Mouse (Mus musculus) MN1 (cell line): ENCODE data around the gene Bola2.
"Not testable (repeated sequence)": the region's sequence is repeated elsewhere in the genome, so short reads cannot be mapped to it uniquely, and the experiment has no call there.

ENCODE experiments used
- DNase-seq: peaks from one replicate; pipeline ENCODE4 v3.0.0-alpha.2; 2016; ENCODE audit warnings: low spot score

The Bola2 gene

DNA sequence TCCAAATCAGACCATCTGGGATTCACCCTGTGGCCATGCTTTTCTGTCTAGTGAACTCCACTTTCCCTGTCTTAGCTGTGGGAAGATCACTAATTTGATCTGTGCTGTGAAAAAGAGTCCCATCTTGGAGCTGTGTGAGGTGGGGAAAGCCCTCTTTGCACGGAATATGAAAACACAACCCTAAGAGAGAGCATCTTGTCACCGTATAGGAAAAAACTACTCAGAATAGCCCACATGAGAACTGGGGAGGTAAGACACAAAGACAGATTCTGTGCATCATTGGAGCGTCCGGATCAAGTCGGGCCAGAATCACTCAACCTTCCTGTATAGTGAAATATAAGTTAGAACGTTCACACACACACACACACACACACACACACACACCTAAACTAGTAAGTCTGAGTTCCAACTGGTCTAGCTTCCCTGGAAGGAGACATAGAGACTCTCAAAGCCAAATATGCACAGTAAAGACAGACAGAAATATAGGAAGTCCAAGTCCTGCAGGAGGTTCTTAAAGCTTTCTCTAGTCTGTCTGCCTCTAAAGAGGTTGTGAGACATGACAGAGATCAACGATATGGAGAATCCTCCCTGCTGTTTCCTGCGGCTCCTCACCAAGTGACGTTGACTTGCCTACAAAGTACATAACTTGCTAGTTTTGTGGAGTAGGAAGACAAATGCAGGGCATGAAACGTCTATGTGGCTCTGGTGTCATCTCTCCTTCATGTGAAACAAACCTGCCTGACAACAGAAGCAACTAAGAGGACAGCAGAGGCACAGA lies 13.2 kb downstream of the Bola2 start:
- DNase-seq, result no peak

DNA sequence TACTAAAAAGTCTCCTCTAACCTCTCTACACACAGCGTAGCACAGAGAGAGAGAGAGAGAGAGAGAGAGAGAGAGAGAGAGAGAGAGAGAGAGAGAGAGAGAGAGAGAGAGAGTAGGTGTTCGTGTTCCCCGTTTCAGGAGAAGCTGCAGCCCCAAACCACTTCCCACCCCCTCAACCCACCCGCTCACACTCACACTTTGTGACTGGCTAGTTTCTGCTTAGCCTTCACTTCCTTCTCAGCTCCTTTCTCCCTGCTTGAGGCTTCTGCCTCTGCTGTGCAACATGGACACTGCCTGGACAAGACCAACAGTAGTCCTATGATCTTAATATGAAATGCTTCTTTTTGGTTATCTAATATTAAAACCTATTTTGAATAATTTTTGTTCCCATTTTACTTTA lies 15.1 kb downstream of the Bola2 start:
- DNase-seq, result no peak

DNA sequence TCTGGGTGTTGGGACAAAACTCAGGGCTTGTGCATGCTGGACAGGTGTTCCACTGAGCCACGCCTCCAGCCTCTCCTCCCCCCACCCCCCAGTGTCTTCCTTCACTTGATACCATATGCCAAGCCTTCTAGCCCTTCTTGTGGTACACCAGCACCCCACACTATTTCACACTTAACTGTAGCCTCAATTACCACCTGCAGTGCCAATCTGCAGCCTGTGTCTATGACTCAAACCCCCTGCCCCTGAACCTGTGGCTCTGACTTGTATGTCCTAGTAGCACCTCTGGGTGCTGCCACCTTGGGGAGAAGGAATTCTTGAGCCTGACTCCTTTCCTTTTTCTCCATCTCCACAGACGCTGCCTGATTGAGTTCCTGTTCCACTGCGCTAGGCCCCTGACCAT lies 16.7 kb downstream of the Bola2 start:
- no peak for DNase-seq

DNA sequence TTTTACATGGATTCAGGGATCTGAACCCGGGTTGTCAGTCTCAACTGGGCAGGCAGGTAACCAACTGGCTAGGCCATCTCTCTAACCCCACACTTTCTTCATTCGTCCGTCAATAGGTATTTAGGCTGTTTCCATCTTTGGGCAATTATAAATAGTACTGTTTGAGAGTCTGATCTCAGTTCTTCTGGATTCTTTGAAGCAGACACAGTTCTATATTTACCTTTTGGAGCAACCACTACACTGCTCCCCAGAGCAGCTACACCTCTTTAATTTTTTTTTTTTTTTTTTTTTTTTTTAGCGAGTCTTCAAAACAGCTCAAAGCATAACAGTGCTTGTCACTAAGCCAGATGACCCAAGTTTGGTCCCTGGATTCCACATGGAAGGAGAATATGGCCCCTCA lies 20.5 kb downstream of the Bola2 start:
- DNase-seq, result no peak

DNA sequence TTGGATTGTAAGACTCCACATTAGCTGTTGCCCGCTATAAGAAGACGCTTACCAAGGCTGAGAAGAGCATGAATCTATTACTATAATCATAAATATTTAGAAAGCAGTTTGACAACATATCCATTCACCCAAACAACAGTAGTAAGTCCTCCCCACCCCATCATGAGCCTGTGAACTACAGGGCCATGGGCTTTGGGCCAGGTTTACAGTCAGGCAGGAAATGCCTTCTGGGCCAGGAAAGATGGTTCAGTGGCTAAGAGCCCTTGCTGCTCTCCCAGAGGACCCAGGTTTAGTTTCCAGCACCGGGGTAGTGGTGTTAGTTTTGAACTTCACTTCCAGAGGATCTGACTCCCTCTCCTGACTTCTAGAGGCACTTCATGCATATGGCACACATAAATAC lies 22.4 kb downstream of the Bola2 start:
- no peak for DNase-seq

DNA sequence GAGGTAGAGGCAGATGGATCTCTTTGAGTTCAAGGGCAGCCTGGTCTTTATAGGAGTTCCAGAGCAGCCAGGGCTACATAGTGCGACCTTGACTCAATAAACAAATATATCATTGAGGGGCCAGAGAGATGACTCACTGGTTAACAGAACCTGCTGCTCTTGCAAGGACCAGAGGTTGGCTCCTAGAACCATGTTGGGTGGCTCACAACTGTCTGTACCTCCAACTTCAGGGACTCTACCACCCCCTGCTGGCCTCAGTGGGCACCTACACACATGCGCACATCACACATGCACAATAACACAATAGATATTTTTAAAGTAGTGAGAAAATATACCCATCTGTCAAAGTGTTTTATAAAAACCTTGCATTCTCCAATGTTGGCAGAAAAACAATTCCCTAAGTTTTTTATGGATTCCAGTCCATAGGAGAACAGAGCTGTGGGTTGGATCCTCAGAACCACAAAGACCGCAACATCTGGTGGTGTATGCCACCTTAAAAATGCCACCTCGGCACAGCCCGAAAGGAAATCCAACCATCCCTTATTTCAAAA lies 23.7 kb downstream of the Bola2 start:
- DNase-seq, result no peak

DNA sequence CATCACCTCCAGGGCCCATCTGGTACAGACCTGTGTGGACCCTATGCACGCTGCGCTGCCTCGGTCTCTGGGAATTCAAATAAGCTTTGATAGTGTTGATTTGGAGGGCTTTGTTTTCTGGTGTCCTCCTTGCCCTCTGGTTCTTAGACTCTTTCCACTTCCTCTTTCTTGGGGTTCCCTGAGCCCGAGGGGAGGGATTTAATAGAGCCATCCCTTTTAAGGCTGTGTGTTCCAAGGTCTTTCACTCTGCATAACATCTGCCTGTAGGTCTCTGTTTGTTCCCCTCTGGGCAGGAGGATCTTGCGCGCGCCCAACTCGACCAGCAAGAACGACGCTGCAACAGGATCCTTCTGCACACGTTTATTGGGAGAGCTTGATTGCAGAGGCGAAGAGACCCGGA lies 26.4 kb downstream of the Bola2 start:
- DNase-seq, result no peak

DNA sequence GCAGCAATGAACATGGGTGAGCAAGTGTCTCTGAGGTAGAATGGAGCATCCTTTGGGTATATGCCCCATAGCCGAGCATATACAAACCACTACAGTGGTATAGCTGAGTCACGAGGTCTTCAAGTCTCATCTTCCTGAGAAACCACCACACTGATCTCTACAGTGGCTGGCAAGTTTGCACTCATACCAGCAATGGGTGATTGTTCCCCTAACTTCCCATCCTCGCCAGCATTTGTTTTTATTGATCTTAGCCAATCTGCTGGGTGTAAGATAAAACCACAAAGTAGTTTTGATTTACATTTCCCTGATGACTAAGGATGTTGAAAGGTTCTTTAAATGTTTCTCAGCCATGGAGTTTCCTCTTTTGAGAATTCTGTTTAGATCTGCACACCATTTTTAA lies 29.9 kb downstream of the Bola2 start:
- DNase-seq, result no peak

DNA sequence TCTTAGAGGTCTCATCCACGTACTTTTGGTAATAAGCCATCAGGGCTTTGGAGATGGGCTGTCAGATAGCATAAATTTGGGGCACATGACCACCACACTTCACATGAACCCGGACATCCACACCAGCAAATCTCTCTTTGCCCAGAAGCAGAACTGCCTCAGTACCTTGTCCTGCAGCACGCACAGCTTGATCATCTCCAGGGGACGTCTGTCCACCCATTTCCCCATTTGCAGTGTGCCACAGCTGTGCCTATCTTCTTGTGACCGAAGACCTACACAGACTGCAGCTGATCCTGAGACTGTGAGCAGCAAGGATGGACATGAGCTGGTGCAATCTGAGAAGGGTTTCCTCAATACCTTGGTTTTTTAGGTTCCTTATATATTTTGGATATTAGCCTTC lies 30.5 kb downstream of the Bola2 start:
- no peak for DNase-seq

DNA sequence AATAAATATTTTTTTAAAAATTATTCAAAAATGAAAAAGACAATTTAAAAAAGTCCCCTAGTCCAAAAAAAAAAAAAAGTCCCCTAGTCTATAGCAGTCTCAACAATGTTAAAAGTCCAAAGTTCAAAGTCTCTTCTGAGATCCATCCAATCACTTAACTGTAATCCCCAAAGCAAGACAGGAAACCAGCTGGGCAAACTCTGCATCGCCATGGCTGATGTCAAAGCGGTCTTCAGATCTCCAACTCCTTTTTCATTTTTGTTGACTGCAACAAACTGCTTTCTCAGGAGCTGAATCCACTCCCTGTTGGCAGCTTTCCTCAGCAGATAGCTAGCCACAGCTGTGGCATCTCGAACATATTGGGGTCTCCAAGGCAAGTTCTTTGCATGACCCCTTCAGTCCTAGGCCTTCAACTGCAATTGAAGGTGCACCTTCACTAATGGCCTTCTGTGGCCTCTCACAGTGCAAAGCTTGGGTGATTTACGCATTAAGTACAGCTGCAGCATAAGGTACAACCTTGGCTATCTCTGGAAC lies 35.1 kb downstream of the Bola2 start:
- DNase-seq, result not testable (repeated sequence)

DNA sequence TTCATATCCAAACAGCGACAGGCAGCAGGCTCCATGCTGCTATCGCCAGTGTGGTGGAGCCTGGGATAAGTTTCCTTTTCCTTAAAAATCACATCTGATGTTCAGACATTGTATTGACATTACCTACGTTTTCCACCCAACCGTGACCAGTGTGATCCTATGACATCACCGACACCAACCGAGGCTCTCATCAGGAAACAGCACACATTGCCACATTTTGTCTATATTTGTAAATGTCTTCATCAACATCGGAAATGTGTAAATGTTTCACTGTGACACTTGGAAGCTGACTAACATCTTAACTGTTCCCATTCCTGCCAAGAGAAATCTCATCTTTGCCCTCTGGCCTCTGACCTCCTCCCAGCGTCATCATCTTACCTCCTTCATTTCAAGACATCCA lies 40.9 kb downstream of the Bola2 start:
- DNase-seq, result no peak

DNA sequence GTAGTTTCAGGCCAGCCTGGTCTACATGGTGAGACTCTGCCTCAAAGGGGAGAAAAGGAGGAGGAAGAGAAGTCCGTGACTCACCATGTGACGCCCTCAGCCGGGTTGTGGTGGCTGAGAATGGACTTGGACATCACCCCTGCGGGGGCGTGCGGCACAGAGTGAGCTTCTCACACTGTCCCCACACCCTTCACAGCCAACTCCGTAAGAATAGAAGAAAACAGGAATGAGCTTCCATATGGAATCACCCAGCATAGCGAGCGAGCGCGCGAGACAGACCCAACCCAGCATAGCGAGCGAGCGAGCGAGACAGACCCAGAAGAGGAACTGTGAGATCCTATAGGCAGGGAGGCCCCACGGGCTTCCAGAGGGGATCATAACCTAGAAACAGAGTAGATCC lies 44.4 kb downstream of the Bola2 start:
- peak; percentile 55 for DNase-seq

DNA sequence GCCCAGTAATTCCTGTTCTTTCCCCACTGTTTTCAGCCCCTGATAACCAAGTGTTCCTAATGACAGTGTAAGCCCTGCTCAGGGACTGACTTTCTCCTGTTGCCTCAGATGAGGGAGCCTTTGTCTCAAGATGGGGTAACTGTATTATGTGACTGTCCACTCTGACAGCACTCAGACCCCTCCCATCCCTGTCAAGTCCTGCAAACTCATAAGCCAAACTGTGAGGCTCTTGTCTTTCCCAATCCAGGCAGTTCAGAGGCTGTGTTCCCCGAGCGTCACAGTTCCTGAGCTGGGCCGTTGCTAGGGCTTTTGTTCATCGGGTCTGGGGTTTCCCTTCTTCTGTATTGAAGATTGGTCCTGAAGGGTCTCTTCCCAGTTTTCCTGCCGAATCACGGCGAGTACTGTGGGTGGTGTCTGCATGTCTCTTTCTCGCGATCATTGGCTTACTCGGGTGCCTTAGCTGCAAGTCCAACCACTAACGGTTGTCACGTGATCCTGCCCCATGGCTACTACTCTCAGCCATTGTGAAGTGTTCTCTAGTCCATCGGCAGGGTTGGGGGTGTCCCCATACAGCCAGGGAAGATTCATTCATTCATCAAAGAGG lies 45.0 kb downstream of the Bola2 start:
- DNase-seq, result peak; percentile 91

DNA sequence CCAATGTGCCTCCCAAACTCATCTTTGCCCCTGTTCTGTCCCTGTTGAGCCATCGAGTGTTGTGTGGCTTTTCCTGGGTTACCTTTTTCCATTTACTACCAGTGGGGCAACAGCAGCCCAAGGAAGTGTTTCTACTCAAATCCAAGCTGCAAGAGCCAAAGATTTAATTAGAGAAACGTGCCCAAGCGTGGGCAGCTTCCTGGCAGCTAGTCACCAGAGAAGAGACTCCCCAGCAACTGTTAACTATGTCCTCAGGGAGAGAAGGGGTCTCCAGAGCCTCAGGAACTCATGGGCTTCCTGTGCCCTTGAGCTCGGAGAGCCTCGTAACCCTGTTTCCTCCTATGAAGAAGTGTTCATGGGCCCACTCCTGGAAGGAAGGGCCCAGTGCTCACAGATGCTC lies 45.8 kb downstream of the Bola2 start:
- DNase-seq, result peak; percentile 25

DNA sequence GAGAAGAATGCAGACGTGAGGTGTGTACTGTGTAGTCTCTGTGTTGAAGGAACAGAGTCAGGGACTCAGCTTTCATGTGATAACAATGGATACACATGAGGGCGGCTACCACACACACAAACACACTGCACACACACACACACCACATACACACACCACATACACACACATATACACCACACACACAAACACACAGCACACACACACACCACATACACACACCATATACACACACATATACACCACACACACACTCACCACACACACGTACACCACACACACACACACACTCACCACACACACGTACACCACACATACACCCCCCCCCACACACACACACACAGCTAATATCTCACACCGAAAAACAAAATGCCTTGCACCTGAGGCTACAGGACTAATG lies 46.3 kb downstream of the Bola2 start:
- no peak for DNase-seq

DNA sequence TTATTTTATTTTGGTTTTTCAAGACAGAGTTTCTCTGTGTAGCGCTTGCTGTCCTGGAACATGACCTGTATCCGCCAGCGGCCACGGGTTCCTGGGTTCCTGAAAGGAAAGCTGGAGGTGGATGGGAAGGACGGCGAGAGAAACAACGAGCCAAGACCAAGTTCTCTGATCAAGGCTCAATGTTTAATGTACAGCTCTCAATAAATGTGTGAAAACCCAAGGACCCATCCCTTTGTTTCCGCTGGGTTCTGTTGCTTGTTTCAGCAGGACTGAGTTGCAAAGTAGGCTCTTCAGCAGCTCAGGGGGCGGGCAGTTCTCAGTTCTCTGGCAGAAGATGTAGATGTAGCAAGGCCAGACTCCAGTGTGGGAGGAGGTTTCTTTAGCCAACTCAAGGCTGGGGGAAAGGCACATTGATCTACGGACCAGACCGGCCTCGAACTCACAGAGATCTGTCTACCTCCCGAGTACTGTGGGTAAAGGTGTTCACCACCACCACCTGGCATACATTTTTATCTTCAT lies 46.8 kb downstream of the Bola2 start:
- no peak for DNase-seq

DNA sequence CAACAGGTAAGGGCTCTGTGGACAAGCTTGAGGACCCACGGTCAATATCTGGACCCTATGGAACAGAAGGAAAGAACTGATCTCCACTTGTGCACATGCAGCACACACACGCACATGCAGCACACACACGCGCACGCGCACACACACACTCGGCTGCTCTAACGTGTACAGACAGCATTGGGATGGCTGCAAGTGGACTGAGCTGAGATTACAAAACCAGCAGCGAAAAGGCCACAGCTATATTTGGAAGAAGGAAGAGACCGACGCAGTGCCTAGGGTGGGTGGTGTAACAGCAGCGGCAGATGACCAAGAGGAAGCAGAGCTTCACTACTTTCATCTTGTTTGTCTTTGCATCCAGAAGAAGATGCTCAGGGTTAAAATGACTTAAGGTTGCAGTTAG lies 50.9 kb downstream of the Bola2 start:
- DNase-seq, result no peak

DNA sequence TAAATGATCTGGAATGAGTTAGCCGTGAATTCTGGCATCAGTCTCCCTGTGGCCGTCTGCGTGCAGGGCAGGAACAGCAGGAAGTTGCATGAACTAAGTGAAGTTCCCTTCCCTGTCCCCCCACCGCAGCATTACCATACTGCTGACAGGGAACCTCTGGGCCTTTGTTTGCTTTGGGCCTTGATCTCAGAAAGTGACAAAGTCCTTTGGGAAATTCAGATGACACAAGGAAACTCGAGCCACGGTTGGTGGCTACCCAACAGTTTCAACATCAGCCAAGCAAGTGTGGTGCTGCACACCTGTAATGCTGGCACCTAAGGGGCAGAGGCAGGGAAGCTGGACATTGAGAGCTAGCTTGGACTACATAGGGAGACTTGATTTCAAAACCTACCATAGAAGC lies 51.6 kb downstream of the Bola2 start:
- DNase-seq, result no peak

DNA sequence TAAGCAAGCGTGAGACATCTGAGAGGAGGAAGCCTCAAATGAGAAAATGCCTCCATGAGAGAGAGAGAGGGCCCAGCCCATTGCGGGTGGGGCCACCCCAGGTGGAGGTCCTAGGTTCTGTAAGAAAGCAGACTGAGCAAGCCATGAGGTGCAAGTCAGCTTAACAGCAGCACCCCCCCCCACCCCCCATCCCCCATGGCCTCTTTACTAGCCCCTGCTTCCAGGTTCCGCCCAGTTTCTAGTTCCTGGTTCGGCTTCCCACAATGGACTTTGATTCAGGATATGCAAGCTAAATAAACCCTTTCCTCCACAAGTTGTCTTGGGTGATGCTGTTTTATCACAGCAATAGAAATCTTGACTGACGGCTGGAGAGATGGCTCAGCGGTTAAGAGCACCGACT lies 53.6 kb downstream of the Bola2 start:
- no peak for DNase-seq
